Mouse (Mus musculus) MEL (cell line): ENCODE data around the gene Ltbp2. TPM values are rescaled to one million over a fixed set of nuclear protein-coding genes. Genes with fewer than 3 reads are reported as not detected.

Experiments used
- DNase-seq: peaks from one replicate; pipeline ENCODE4 v3.0.0; 2011; ENCODE audit warnings: low read depth, low spot score
- H3K27ac ChIP-seq: 2 replicates; pipeline ENCODE4 v1.5.1; 2012; ENCODE audit warnings: low read depth, mild to moderate bottlenecking, control low read depth, low read length, moderate library complexity; ENCODE audit not compliant: control insufficient read depth
- H3K27me3 ChIP-seq, 2 experiments: fragments of 150-350 bp in 1 of 2; sonication (generic) in 1 of 2; 2 replicates each; pipeline ENCODE4 v1.6.1; 2012; ENCODE audit warnings: low read length in 2 of 2, mild to moderate bottlenecking in 2 of 2, improper control_type of control experiment in 1 of 2, moderate library complexity in 1 of 2; ENCODE audit not compliant: insufficient read depth in 2 of 2, control insufficient read depth in 1 of 2
- H3K36me3 ChIP-seq, 2 experiments: 2 replicates each; pipeline ENCODE4 v1.6.1; 2012 to 2014; ENCODE audit warnings: low read length in 2 of 2, improper control_type of control experiment in 1 of 2, inconsistent platforms in 1 of 2, mild to moderate bottlenecking in 1 of 2; ENCODE audit not compliant: insufficient read depth in 2 of 2, control insufficient read depth in 1 of 2
- H3K4me1 ChIP-seq, 2 experiments: fragments of 150-350 bp in 1 of 2; sonication (generic) in 1 of 2; 2 replicates each; pipeline ENCODE4 v1.6.1; 2012; ENCODE audit warnings: low read length in 2 of 2, improper control_type of control experiment in 1 of 2, mild to moderate bottlenecking in 1 of 2; ENCODE audit not compliant: insufficient read depth in 2 of 2, control insufficient read depth in 1 of 2
- H3K4me3 ChIP-seq, 2 experiments: fragments of 150-350 bp in 1 of 2; sonication (generic) in 1 of 2; 2 replicates each; pipeline ENCODE4 v1.5.1; 2012; ENCODE audit warnings: low read depth in 2 of 2, low read length in 2 of 2, mild to moderate bottlenecking in 2 of 2, moderate library complexity in 2 of 2, control low read depth in 1 of 2, improper control_type of control experiment in 1 of 2; ENCODE audit not compliant: control insufficient read depth in 1 of 2, insufficient read depth in 1 of 2
- H3K79me2 ChIP-seq: 2 replicates; pipeline ENCODE4 v1.6.1; 2012; ENCODE audit warnings: mild to moderate bottlenecking, low read length, moderate library complexity; ENCODE audit not compliant: control insufficient read depth, poor library complexity, insufficient read depth
- H3K9ac ChIP-seq: 2 replicates; pipeline ENCODE4 v1.6.1; 2012; ENCODE audit warnings: low read depth, mild to moderate bottlenecking, control low read depth, low read length, moderate library complexity; ENCODE audit not compliant: control insufficient read depth, poor library complexity, severe bottlenecking
- H3K9me3 ChIP-seq: fragments of 150-350 bp; sonication (generic); replicated peaks from 2 replicates; pipeline ENCODE4 v1.6.1; 2012; ENCODE audit warnings: mild to moderate bottlenecking, low read length, improper control_type of control experiment, moderate library complexity; ENCODE audit not compliant: insufficient read depth
- CHD1 ChIP-seq: IDR thresholded peaks from 2 replicates; pipeline ENCODE4 v1.6.1; 2012; ENCODE audit warnings: low read depth, mild to moderate bottlenecking, inconsistent platforms, low read length, improper control_type of control experiment
- CTCF ChIP-seq, 3 experiments: IDR thresholded peaks in 2 of 3; conservative IDR thresholded peaks in 1 of 3; 2 replicates each; pipeline ENCODE4 v1.5.1; 2011 to 2012; ENCODE audit warnings: low read length in 3 of 3, low read depth in 2 of 3, mild to moderate bottlenecking in 2 of 3, improper control_type of control experiment in 1 of 3, inconsistent platforms in 1 of 3, mixed read lengths in 1 of 3, moderate library complexity in 1 of 3; ENCODE audit not compliant: control insufficient read depth in 1 of 3, insufficient read depth in 1 of 3, poor library complexity in 1 of 3, severe bottlenecking in 1 of 3
- ELF1 ChIP-seq: IDR thresholded peaks from 2 replicates; pipeline ENCODE4 v1.6.1; 2014; ENCODE audit warnings: low read depth, mild to moderate bottlenecking, inconsistent platforms, low read length, improper control_type of control experiment, moderate library complexity
- GABPA ChIP-seq: IDR thresholded peaks from 2 replicates; pipeline ENCODE4 v1.6.1; 2012; ENCODE audit warnings: low read depth, mild to moderate bottlenecking, inconsistent platforms, low read length, improper control_type of control experiment, moderate library complexity
- HCFC1 ChIP-seq: IDR thresholded peaks from 2 replicates; pipeline ENCODE4 v1.6.1; 2012; ENCODE audit warnings: low read depth, mild to moderate bottlenecking, inconsistent platforms, low read length, improper control_type of control experiment, moderate library complexity
- JUND ChIP-seq: IDR thresholded peaks from 2 replicates; pipeline ENCODE4 v1.6.1; 2011; ENCODE audit warnings: low read depth, mild to moderate bottlenecking, improper control_type of control experiment, low read length
- KAT2A ChIP-seq: conservative IDR thresholded peaks from 2 replicates; pipeline ENCODE4 v1.6.1; 2012; ENCODE audit warnings: low read depth, low read length, improper control_type of control experiment, inconsistent platforms
- MAFK ChIP-seq: IDR thresholded peaks from 2 replicates; pipeline ENCODE4 v1.6.1; 2011; ENCODE audit warnings: low read depth, mild to moderate bottlenecking, low read length, improper control_type of control experiment, borderline replicate concordance
- NELFE ChIP-seq: IDR thresholded peaks from 2 replicates; pipeline ENCODE4 v1.6.1; 2011; ENCODE audit warnings: low read depth, low read length, improper control_type of control experiment
- NRF1 ChIP-seq: IDR thresholded peaks from 2 replicates; pipeline ENCODE4 v1.6.1; 2014; ENCODE audit warnings: low read depth, mild to moderate bottlenecking, inconsistent platforms, low read length, improper control_type of control experiment, moderate library complexity; ENCODE audit not compliant: poor library complexity, insufficient read depth, severe bottlenecking
- POLR2A ChIP-seq, 2 experiments: IDR thresholded peaks; 2 replicates each; pipeline ENCODE4 v1.6.1; 2011 to 2012; ENCODE audit warnings: low read length in 2 of 2, mild to moderate bottlenecking in 2 of 2, control low read depth in 1 of 2, improper control_type of control experiment in 1 of 2, low read depth in 1 of 2, moderate library complexity in 1 of 2; ENCODE audit not compliant: control insufficient read depth in 1 of 2, insufficient read depth in 1 of 2, poor library complexity in 1 of 2
- POLR2AphosphoS2 ChIP-seq: IDR thresholded peaks from 2 replicates; pipeline ENCODE4 v1.6.1; 2011; ENCODE audit warnings: low read length, improper control_type of control experiment
- POLR2AphosphoS5 ChIP-seq: IDR thresholded peaks from 2 replicates; pipeline ENCODE4 v1.6.1; 2012; ENCODE audit warnings: low read depth, borderline replicate concordance, mild to moderate bottlenecking, inconsistent platforms, low read length, moderate library complexity, mixed read lengths
- RAD21 ChIP-seq: IDR thresholded peaks from 2 replicates; pipeline ENCODE4 v1.6.1; 2011; ENCODE audit warnings: mild to moderate bottlenecking, low read depth, low read length, improper control_type of control experiment
- SMC3 ChIP-seq: IDR thresholded peaks from 2 replicates; pipeline ENCODE4 v1.6.1; 2011; ENCODE audit warnings: low read depth, low read length, improper control_type of control experiment
- ZC3H11A ChIP-seq: IDR thresholded peaks from 2 replicates; pipeline ENCODE4 v1.6.1; 2012; ENCODE audit warnings: low read depth, mild to moderate bottlenecking, inconsistent platforms, low read length, improper control_type of control experiment
- ZMIZ1 ChIP-seq: IDR thresholded peaks from 2 replicates; pipeline ENCODE4 v1.6.1; 2012; ENCODE audit warnings: low read depth, mild to moderate bottlenecking, inconsistent platforms, low read length, improper control_type of control experiment, moderate library complexity
- ZNF384 ChIP-seq: IDR thresholded peaks from 2 replicates; pipeline ENCODE4 v1.6.1; 2012; ENCODE audit warnings: low read depth, mild to moderate bottlenecking, inconsistent platforms, low read length, improper control_type of control experiment
- polyA plus RNA-seq, 2 experiments: library from polyadenylated mRNA; stranded (reverse) in 1 of 2; unstranded in 1 of 2; fragments of >175 nt in 1 of 2; fragments of >200 nt in 1 of 2; gene quantifications; 2 replicates each; pipeline versions ENCODE4 v1.2.1 to v1.2.4; 2012; ENCODE audit warnings: low replicate concordance in 2 of 2, low read depth in 1 of 2; ENCODE audit not compliant: insufficient read length in 2 of 2, insufficient read depth in 1 of 2, missing spikeins in 1 of 2
- total RNA-seq: library from RNA; depleted of rRNA; stranded (reverse); fragments of 300-350 nt; gene quantifications from 2 replicates; pipeline ENCODE4 v1.2.3, GENCODE M21; 2012

The Ltbp2 gene
- total and polyA plus RNA-seq, 3 experiments, result 0.01 to 0.08 TPM; not detected in 1

DNA sequence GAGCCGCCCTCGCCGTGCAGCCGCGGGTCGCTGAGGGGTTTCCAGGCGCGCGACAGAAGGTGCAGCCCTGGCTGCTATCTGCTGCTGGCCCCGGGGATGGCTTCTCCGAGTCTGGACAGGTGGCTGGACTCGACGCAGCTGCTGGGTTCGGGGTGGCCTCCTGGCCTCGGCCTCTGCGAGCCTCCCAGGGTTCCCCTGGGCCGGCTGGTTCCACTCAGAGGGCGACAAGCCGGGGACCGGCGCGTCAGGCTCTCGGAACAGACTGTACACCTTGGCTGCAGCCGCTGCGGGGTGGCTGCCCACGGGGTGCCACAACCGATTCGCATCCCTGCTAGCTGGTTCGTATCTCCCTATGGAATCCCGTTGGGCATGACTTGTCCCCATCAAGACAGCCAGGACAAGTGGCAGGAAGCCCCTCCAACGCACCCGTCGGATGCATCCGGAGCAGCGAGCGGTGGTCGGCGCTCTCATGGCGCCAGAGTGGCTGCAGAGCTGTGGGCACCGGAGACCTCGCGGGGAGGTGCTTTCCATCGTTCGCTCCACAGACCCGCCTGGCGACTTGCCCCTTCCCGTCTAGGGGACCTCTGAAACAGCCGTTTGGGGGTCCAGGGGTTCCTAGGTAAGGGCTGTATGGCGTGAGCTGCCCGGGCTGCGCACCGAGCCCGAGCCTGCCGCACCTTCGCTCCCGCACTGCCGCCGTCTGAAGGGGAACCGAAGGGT lies 411 bp downstream of the Ltbp2 start:
- no peak for DNase-seq
- Histone ChIP-seq H3K27me3 (peaks cover 0 to 4% of the 10 kb centered on the region in 2 experiments; a peak in 2 of 4 replicates), H3K4me1 (no peaks in the 10 kb centered on the region), H3K27ac (no peak overlapping the region), H3K4me3 (no peak overlapping the region), H3K36me3 (no peaks in the 10 kb centered on the region), H3K79me2 (no peaks in the 10 kb centered on the region), H3K9ac (no peak overlapping the region), H3K9me3 (no peaks in the 10 kb centered on the region)
- no peak for TF ChIP-seq MAFK
- 0 out of 4 replicates have a peak, but pooled peaks of 1 of the 2 experiments have one; percentile 26 for TF ChIP-seq POLR2A (IDR thresholded peaks at IDR 0.05; ENCODE audit: control insufficient read depth in 1 of 2, insufficient read depth in 1 of 2, low read depth in 1 of 2, low read length in 2 of 2, poor library complexity in 1 of 2)

DNA sequence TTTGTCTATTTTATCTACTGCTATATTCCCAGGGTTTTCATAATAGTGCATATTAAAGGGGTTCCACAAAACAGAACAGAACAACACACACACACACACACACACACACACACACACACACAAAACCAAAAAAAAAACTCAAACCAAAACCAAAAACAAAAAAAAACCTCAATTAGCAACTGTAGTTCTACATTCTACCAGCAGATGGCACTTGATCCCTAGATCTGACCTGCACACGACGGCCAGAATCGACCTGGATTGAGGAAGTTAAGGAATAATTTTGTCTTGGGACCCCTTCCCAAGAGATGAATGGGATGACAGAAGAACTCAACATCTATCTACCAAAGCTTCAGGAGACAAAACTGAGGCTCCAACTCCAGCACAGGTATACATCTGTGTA lies 2.9 kb downstream of the Ltbp2 start:
- H3K4me3 ChIP-seq, result no peak overlapping the region
- no peak overlapping the region for H3K9ac ChIP-seq
- peaks cover 0 to 8% of the 10 kb centered on the region in 2 experiments for H3K27me3 ChIP-seq
- no peaks in the 10 kb centered on the region for H3K36me3 ChIP-seq
- H3K4me1 ChIP-seq, result no peaks in the 10 kb centered on the region
- no peaks in the 10 kb centered on the region for H3K79me2 ChIP-seq
- peak; percentile 61 for DNase-seq
- H3K27ac ChIP-seq, result no peak overlapping the region
- no peaks in the 10 kb centered on the region for H3K9me3 ChIP-seq
- TF ChIP-seq RAD21 (peak; percentile 89), ZC3H11A (peak; percentile 90), NELFE (no peak), SMC3 (peak; percentile 97), CTCF (IDR thresholded peaks at IDR 0.05 in 2 of 3, conservative IDR thresholded peaks at IDR 0.05 in 1 of 3; ENCODE audit: control insufficient read depth in 1 of 3, insufficient read depth in 1 of 3, low read depth in 2 of 3, low read length in 3 of 3, poor library complexity in 1 of 3, severe bottlenecking in 1 of 3) (peak; percentile 70 to 87 (median 72)), ELF1 (no peak), ZNF384 (peak; percentile 93)
- TF ChIP-seq, all 39 proteins: peak for 5

DNA sequence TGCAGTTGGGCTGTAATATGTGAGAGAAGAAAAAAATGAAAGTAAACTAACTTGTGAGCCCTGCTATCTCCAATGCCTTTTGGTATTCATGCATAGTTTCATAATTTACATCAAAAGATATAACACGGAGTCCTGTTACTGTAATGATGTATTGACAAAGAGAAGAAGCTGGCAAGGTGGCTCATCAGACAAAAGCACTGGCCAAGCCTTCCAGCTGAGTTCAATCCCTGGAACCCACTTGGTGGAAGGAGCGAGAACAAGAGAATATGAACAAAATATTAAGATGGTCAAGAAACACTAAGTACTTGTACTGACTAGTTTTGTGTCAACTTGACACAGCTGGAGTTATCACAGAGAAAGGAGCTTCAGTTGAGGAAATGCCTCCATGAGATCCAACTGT lies 4.0 kb downstream of the Ltbp2 start:
- H3K27me3 ChIP-seq, result peaks cover 0 to 9% of the 10 kb centered on the region in 2 experiments
- no peak overlapping the region for H3K9ac ChIP-seq
- no peaks in the 10 kb centered on the region for H3K79me2 ChIP-seq
- H3K27ac ChIP-seq, result no peak overlapping the region
- no peaks in the 10 kb centered on the region for H3K9me3 ChIP-seq
- no peaks in the 10 kb centered on the region for H3K4me1 ChIP-seq
- DNase-seq, result no peak
- H3K36me3 ChIP-seq, result no peaks in the 10 kb centered on the region
- H3K4me3 ChIP-seq, result no peak overlapping the region
- TF ChIP-seq POLR2AphosphoS5, result no peak
- no peak for TF ChIP-seq KAT2A
- no peak for TF ChIP-seq NRF1
- TF ChIP-seq CHD1, result no peak
- TF ChIP-seq HCFC1, result no peak
- TF ChIP-seq GABPA, result no peak
- TF ChIP-seq NELFE, result no peak
- TF ChIP-seq ZMIZ1, result no peak
- no peak for TF ChIP-seq POLR2AphosphoS2
- no peak for TF ChIP-seq JUND
